Mouse (Mus musculus): Measurements from ENCODE around the gene Sh3bgrl3.

GRCm38 (mm10) chr4:134098628-134099027, 30.0 kb downstream of the Sh3bgrl3 start:
- TF ChIP-seq CTCF (IDR thresholded peaks at IDR 0.05; ENCODE audit: low read depth), result no peak
- no peak for TF ChIP-seq EP300 (IDR thresholded peaks at IDR 0.05; ENCODE audit: low read depth)

Data from liver, postnatal 0 days (tissue).